Mouse (Mus musculus): ENCODE data around the gene Galntl6. TPM values are rescaled to one million over a fixed set of nuclear protein-coding genes. Genes with fewer than 3 reads are reported as not detected.

Gene Galntl6
- polyA plus RNA-seq (2014; fragmentation: Illumina TruSeq; extraction: RNeasy Lipid Tissue Mini Kit (QIAGEN cat#74804); ENCODE audit: low read depth, low replicate concordance), result not detected

DNA sequence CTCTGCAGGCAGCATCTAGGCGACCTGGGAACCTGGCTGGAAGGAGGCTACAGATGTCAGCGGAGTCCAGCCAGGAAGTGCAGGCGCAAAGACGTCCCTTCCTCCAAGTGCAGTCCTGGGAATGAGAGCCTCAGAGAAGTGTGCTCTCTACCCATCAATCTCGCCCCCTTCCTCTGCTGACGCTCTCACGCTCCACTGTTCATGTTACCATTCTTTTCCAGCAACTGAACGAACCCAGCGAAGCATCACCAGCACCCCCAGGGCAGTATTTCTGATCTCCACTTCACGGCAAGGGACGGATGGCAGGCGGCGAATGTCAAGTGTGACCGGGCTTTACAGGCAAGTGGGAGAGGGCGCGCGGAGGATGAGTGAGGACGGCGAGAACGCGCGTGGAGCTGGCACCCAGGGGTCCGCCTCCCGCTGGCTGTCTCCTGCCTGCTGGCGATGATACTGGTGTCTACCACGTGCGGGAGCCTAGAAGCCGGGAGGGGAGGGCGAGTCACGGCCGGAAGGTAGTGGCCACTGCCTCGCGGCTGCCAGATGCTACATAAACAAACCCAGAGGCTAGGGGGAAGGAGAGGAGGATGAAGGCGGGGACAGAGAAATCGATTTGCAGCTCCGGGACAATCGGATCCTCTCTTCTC lies at the start of gene Galntl6:
Gene Galntl6, minus strand, starts transcription at position 445 of the 644 bp plus-strand sequence.

DNA sequence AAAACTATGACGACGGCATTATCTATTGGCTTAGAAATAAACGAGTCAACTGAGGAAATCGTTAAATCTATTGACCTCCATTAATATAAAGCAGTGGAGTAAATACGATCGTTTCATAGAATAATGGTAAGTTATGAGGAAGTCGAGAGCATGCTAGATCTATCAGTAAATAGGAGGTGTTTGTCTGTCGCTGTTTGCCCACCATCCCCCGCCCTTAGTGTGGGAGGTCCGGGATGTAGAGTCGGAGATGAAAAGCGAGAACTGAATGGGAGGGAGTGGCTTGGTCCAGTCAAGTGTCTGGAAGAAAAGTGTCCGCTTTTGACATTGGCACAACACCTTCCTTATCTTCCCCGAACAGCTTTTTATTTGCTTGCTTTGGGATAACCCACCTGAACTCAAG lies 763 bp downstream of the Galntl6 start, which contains the start of gene BC030500:
Gene BC030500, plus strand, starts transcription at position 79 of the 400 bp plus-strand sequence.

Other genes starting within 250 kb of the Galntl6 start
- gene BC030500, start 885 bp downstream of the Galntl6 start, polyA plus RNA-seq (2014; fragmentation: Illumina TruSeq; extraction: RNeasy Lipid Tissue Mini Kit (QIAGEN cat#74804); ENCODE audit: low read depth, low replicate concordance), result not detected

Data from kidney, adult 10 weeks (tissue).